Mouse (Mus musculus) embryonic facial prominence, embryonic 11.5 days (tissue): ENCODE data around the gene Card10. TPM values are rescaled to one million over a fixed set of nuclear protein-coding genes. Genes with fewer than 3 reads are reported as not detected.

Experiments used
- ATAC-seq: fragments of 200-750 bp; cut with Nextera tagmentation; replicated peaks from 2 replicates; pipeline ENCODE4 v1.8.0; 2017; ENCODE audit warnings: low read depth; ENCODE audit not compliant: insufficient number of reproducible peaks, low FRiP score, low TSS enrichment
- DNase-seq: peaks from one replicate; pipeline ENCODE4 v3.0.0-alpha.2; 2015; ENCODE audit warnings: low spot score
- H3K27ac ChIP-seq: fragments of 300-500 bp; sonication (generic); replicated peaks from 2 replicates; pipeline ENCODE4 v1.5.1; 2014; ENCODE audit warnings: mild to moderate bottlenecking, low read depth, low read length, control low read depth
- H3K27me3 ChIP-seq: fragments of 300-500 bp; sonication (generic); 2 replicates; pipeline ENCODE4 v1.6.1; 2014; ENCODE audit warnings: mild to moderate bottlenecking, low read length, moderate library complexity, mixed read lengths; ENCODE audit not compliant: control insufficient read depth, insufficient read depth
- H3K36me3 ChIP-seq: fragments of 300-500 bp; sonication (generic); replicated peaks from 2 replicates; pipeline ENCODE4 v1.6.1; 2014; ENCODE audit warnings: low read depth, mild to moderate bottlenecking, low read length, moderate library complexity, mixed read lengths; ENCODE audit not compliant: control insufficient read depth, insufficient read depth
- H3K4me1 ChIP-seq: fragments of 300-500 bp; sonication (generic); 2 replicates; pipeline ENCODE4 v1.6.1; 2014; ENCODE audit warnings: low read length, mixed read lengths; ENCODE audit not compliant: control insufficient read depth, insufficient read depth
- H3K4me2 ChIP-seq: fragments of 300-500 bp; sonication (generic); 2 replicates; pipeline ENCODE4 v1.6.1; 2014; ENCODE audit warnings: low read depth, mild to moderate bottlenecking, control low read depth, low read length, moderate library complexity
- H3K4me3 ChIP-seq: fragments of 300-500 bp; sonication (generic); 2 replicates; pipeline ENCODE4 v1.5.1; 2014; ENCODE audit warnings: low read depth, low read length, control low read depth
- H3K9ac ChIP-seq: fragments of 300-500 bp; sonication (generic); replicated peaks from 2 replicates; pipeline ENCODE4 v1.6.1; 2014; ENCODE audit warnings: mild to moderate bottlenecking, control low read depth, low read length
- H3K9me3 ChIP-seq: fragments of 300-500 bp; sonication (generic); replicated peaks from 2 replicates; pipeline ENCODE4 v1.6.1; 2016; ENCODE audit warnings: mild to moderate bottlenecking, low read length, inconsistent platforms, mixed read lengths; ENCODE audit not compliant: control insufficient read depth
- WGBS: fragments of 180-500 bp; shearing (Covaris S2); extraction: QIAGEN DNeasy Blood & Tissue Kit; methylation state at CpG from one replicate; pipeline ENCODE4 v1.1.7; 2014; 5-methylcytosine and 5-hydroxymethylcytosine counted together
- polyA plus RNA-seq: library from polyadenylated mRNA; unstranded; fragments of >200 nt; fragmentation: Nextera tagmentation; extraction: Ambion mirVana; gene quantifications from 2 replicates; pipeline ENCODE4 v1.2.1, GENCODE M21; 2014

Card10 gene
- polyA plus RNA-seq, 1 experiment from 2014 or later: 1.8 TPM

DNA sequence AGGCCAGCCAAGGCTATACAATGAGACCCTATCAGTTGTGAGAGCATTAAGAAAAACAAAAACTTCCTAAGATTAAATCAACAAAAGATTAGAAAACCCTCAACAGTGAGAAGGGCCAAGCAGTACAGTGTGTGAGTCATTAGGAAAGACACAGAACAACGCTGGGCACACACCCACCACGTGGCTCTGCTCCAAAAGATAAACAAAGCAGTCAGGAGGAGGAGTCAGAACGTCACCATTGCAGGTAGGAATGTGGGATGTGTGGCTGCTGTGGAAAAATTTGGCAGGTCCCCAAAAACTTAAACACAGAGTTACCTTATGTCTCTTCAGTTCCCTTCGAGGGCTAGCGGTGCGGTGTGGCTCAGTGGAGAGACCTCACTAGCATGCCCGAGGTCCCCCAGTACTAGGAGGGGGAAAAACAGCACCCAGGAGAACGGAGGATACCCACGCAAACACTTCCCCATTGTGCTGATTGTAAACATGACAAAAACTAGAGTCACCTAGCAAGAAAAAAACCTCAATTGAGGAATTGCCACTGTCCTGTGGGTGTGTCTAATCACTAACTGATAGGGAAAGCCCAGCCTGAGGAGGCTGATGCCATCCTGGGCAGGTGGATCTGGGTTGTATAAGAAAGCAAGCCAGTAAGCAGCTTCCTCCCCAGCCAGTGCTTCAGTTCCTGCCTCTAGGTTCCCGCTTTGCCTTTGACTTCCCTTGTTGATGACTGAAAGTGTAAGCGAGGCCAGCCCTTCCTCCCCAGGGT, 12.7 kb upstream of the Card10 start:
- ATAC-seq: no peak
- Histone ChIP-seq H3K4me3 (no peak overlapping the region), H3K9ac (no peak overlapping the region), H3K4me2 (no peak overlapping the region), H3K4me1 (no peaks in the 10 kb centered on the region), H3K27me3 (no peaks in the 10 kb centered on the region), H3K9me3 (no peaks in the 10 kb centered on the region), H3K36me3 (no peaks in the 10 kb centered on the region), H3K27ac (no peak overlapping the region)
- 61% methylated on average over 11 of the region's 11 CpGs for WGBS
- DNase-seq: no peak

DNA sequence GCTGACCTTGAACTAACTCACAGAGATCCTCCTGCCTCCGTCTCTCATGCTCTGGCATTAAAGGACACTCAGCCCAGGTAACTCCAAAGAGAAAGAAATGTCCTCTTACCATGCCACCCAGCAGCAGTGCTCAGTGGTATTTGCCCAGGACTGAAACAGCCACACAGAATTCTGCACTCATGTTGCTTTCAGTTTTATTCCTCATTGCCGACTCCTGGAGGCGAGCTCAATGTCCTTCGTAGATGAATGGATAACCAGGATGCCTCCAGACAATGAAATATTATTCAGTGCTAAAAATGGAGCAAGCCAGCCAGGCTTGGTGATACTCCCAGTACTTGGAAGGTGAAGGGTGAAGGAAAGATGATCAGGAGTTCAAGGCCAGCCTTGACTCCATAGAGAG, 10.8 kb upstream of the Card10 start:
- no peak for ATAC-seq
- Histone ChIP-seq H3K27ac (no peak overlapping the region), H3K9ac (no peak overlapping the region), H3K27me3 (no peaks in the 10 kb centered on the region), H3K4me3 (no peak overlapping the region), H3K9me3 (no peaks in the 10 kb centered on the region), H3K4me1 (no peaks in the 10 kb centered on the region), H3K4me2 (no peak overlapping the region), H3K36me3 (no peaks in the 10 kb centered on the region)
- DNase-seq: no peak
- WGBS: 85% methylated on average over 4 of the region's 4 CpGs

DNA sequence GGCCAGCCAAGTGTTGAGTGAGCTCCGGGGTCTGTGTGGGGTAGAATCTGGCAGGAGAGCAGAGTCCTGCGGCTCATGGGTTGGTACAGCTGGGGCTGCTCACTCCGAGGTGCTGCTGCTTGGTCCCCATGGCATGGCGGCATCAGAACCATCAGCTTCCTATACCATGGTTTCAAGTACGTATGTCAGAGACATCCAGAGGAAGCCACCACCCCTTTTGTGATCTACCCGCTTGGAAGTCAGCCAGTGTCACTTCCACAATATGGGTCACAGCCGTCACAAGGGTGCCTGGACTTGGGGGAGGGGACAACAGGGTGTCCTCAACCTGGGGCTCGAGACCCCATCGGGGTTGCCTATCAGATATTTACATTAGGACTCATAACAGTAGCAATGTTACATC, 7.3 kb upstream of the Card10 start:
- Histone ChIP-seq H3K4me1 (no peaks in the 10 kb centered on the region), H3K9me3 (no peaks in the 10 kb centered on the region), H3K27ac (no peak overlapping the region), H3K9ac (no peak overlapping the region), H3K27me3 (no peaks in the 10 kb centered on the region), H3K36me3 (no peaks in the 10 kb centered on the region), H3K4me3 (no peak overlapping the region), H3K4me2 (no peak overlapping the region)
- DNase-seq (no peak), ATAC-seq (no peak)
- WGBS: 80% methylated on average over 9 of the region's 9 CpGs

GRCm38 (mm10) chr15:78809739-78810138, 6.9 kb upstream of the Card10 start:
- H3K4me2 ChIP-seq: no peak overlapping the region
- ATAC-seq: no peak
- WGBS: 62% methylated on average over 9 of the region's 9 CpGs

GRCm38 (mm10) chr15:78808980-78809379, 6.1 kb upstream of the Card10 start:
- peaks cover 4% of the 10 kb centered on the region; the same call in 1 of the 2 replicates for H3K27me3 ChIP-seq
- DNase-seq (no peak), ATAC-seq (no peak)
- WGBS: 69% methylated on average over 2 of the region's 2 CpGs
- H3K4me2 ChIP-seq: no peak overlapping the region
- no peaks in the 10 kb centered on the region for H3K4me1 ChIP-seq
- no peak overlapping the region for H3K4me3 ChIP-seq
- no peaks in the 10 kb centered on the region for H3K9me3 ChIP-seq
- no peak overlapping the region for H3K27ac ChIP-seq
- H3K9ac ChIP-seq: no peak overlapping the region
- H3K36me3 ChIP-seq: no peaks in the 10 kb centered on the region

More at GRCm38 (mm10) chr15:78809739-78810138, 6.9 kb upstream of the Card10 start:
- Histone ChIP-seq H3K36me3 (no peaks in the 10 kb centered on the region), H3K4me3 (no peak overlapping the region), H3K9me3 (no peaks in the 10 kb centered on the region), H3K27me3 (no peaks in the 10 kb centered on the region), H3K27ac (no peak overlapping the region), H3K9ac (no peak overlapping the region), H3K4me1 (no peaks in the 10 kb centered on the region)
- no peak for DNase-seq

GRCm38 (mm10) chr15:78807141-78807540, 4.3 kb upstream of the Card10 start:
- Histone ChIP-seq H3K36me3 (no peaks in the 10 kb centered on the region), H3K27ac (no peak overlapping the region), H3K4me1 (peaks cover 7% of the 10 kb centered on the region), H3K9ac (no peak overlapping the region), H3K27me3 (peaks cover 22% of the 10 kb centered on the region), H3K9me3 (no peaks in the 10 kb centered on the region), H3K4me3 (no peak overlapping the region), H3K4me2 (no peak overlapping the region)
- DNase-seq: no peak
- ATAC-seq: no peak
- 65% methylated on average over 3 of the region's 3 CpGs for WGBS

- peaks cover 7% of the 10 kb centered on the region for H3K4me1 ChIP-seq
- no peak overlapping the region for H3K9ac ChIP-seq
- WGBS: 44% methylated on average over 2 of the region's 2 CpGs
- H3K4me3 ChIP-seq: no peak overlapping the region
- no peak for ATAC-seq
- no peak overlapping the region for H3K27ac ChIP-seq
- H3K27me3 ChIP-seq: peaks cover 27% of the 10 kb centered on the region
- H3K36me3 ChIP-seq: no peaks in the 10 kb centered on the region
- no peak for DNase-seq
- no peaks in the 10 kb centered on the region for H3K9me3 ChIP-seq
- H3K4me2 ChIP-seq: no peak overlapping the region
These were observed 3.8 kb upstream of the Card10 start for GRCm38 (mm10) chr15:78806614-78807013.

DNA sequence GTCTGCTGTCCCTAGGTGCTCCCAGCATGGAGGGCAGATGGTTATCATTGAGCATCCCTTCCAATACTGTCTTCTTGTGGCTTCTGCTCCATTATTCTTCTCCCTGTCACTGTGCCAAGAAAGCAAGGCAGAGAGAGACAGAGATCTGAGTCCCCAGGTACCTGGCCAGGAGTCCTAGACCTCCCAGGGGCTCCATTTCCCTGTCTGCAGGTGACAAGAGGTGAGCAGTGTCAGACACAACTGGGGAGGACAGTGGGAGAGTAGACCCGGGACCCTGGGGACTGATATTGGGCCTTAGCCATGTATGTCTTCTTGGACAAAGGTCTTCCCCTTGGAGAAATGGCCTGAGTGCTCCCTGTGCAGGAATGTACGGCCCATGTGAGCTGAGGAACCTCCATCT, 2.5 kb upstream of the Card10 start:
- H3K9ac ChIP-seq: no peak overlapping the region
- ATAC-seq: no peak
- H3K9me3 ChIP-seq: no peaks in the 10 kb centered on the region
- no peak overlapping the region for H3K27ac ChIP-seq
- WGBS: 67% methylated on average over 2 of the region's 2 CpGs
- no peak overlapping the region for H3K4me3 ChIP-seq
- H3K4me1 ChIP-seq: peaks cover 7% of the 10 kb centered on the region
- no peaks in the 10 kb centered on the region for H3K36me3 ChIP-seq
- DNase-seq: no peak
- H3K27me3 ChIP-seq: peaks cover 31% of the 10 kb centered on the region
- H3K4me2 ChIP-seq: no peak overlapping the region
